Mouse (Mus musculus) lung, postnatal 14 days (tissue): ENCODE results near the gene 1110004F10Rik.
"Not testable (repeated sequence)": the region's sequence is repeated elsewhere in the genome, so short reads cannot be mapped to it uniquely, and the experiment has no call there.

Experiments used
- DNase-seq: peaks from one replicate; pipeline ENCODE4 v3.0.0; 2021

1110004F10Rik gene

GRCm38 (mm10) chr7:116039196-116039537 is at the start of gene 1110004F10Rik:
Gene 1110004F10Rik, plus strand, starts transcription at chr7:116039397.
- no peak for DNase-seq

DNA sequence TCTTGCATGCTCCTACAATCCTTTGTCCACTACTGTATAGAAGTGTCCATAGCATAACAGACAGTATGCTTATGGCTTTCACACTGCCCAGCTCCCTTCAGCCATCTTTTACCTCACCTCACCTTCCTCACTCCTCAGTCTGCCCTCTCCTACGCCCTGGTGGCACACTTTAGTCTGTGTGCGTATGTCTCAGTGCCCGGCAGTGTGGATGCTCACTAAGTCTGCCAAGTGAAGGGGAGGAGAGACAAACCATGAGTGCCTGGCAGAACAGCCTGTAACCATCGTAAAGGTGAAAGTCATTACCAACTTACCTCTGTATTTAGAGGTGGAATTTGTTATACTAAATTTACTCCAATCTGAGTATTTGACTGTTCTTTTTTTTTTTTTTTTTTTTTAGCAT is 36.5 kb upstream of the 1110004F10Rik start:
- no peak for DNase-seq

GRCm38 (mm10) chr7:116029991-116030390 is 9.2 kb upstream of the 1110004F10Rik start:
- DNase-seq: no peak

- DNase-seq: no peak
Observed at GRCm38 (mm10) chr7:116030597-116031387, 8.4 kb upstream of the 1110004F10Rik start.

DNA sequence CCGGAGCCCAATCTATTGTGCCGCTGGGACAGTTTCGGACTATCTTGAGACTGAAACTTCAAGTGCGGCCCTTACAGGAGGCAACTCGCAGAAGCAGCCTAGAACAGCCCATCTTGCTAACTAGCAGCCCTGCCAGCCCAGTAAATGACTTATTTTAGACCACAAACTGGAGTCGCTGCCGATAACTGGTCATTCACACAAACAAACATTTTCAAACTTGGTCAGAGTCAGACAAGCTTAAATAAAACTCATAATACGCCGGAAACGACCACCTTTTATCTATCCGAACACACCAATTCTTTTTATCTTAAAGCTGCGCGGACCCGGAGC is 7.8 kb upstream of the 1110004F10Rik start:
- no peak for DNase-seq

DNA sequence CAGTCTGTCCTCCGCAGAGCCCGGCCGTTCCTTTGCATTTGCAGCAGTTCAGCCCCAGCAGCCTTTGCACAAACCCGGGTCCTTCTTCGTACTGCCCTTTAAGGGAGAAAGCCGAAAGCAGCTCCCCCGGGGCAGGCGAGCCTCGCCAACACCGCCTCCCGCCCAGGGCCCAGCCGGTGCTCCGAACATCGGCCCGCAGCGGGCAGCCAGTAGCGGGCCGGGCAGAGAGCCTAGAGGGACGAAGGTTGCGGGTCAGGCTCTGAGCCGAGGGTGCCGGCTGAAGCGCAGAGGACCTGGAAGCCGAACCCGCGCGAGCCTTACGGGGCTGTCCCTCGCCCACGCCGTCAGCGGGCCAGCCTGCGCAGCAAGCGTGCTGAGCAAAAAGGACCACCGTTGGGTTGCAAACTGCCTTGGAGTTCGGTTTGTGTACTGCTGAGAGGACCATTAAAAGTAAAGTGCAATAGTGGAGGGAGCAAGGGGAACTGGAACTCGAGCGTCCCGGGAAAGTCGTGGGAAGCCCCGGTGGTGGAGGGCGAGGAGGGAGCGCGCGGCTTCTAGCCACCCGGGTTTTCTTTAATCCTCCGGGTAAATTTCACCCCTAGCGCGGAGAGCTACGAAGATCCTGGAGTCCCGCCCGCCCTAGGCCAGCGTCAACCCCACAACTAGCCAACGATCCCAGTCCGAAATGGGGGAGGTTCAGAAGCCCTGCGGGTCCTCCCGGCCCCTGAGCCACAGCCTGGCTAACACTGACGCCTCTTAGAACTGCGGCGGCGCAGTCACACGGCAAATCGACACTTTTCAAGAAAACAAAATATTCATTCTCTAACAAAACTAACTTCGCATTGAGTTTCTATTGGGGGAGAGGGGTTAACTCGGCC is 7.2 kb upstream of the 1110004F10Rik start:
- peak; percentile 63 for DNase-seq

GRCm38 (mm10) chr7:116032596-116033307 is 6.4 kb upstream of the 1110004F10Rik start:
- peak; percentile 82 for DNase-seq

- DNase-seq: peak; percentile 61
Observed at GRCm38 (mm10) chr7:116033371-116034241, 5.6 kb upstream of the 1110004F10Rik start.

DNA sequence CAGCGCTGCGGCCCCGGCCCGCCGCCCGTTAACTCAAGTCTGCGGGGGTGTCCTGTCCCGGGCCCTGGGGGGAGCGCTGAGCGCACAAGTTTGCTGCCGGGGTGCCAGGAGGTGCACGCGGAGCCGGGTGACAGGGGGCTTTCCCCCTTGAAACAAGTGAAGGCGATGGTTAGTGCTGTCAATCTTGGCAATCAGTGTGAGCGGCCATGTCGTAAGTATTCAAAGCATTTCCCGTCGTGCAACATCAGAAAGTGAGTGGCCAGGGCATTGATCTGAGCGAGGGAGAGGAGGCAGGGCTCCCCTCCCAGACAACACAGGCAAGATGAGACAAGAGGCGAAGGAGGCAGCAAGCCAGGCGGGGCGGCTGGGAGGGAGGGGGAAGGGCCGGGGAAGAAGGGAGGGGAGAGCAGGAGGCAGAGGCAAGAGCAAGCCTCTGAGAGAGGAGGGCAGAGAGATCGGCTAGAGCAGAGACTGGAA is 4.9 kb upstream of the 1110004F10Rik start:
- peak; percentile 43 for DNase-seq

GRCm38 (mm10) chr7:116035504-116035903 is 3.7 kb upstream of the 1110004F10Rik start:
- DNase-seq: no peak

DNA sequence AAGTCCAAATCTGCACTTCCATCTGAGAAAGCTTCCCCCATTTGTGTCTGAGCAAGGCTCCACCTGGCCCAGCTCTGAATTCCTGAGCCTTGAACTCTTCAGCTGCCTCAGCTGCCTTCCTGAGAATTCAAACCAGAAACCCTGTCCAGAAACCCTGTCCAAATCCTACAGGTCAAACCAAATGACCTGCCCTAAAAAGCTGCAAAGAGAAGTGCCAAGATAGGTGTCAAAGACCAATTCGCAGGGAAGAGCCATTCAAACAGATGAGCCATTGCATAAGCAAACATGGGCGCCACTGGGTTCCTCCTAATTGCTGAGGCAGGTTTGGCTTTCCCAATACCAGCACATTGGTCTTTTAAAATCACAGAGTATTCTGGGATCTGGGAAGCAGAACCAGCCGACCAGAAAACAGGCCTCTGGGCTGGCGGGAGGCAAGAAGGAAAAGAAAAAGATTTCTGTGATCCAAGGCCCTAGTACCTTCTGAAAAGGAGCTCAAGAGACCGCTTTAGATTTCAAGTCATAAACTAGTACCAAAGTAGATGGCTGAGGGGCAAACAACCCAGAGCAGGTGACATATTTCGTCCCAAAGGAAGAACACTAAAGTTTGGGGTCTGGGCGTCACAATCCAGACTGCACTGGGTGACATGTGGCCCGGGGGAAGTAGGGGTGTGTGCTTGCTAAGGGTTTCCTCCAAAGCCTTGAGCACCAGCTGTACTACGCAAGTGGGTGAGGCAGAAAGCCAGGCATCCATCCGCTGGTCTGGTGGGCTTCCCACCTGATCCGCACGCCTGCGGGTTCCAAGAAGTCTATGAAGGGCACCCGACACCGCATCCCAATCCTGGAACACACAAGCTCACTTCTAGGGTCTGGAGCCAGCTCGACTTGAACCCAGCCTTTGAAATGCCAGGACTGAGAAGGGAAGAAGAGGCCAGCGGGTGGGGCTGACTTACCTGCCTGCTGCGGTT is 2.3 kb upstream of the 1110004F10Rik start:
- DNase-seq: no peak

DNA sequence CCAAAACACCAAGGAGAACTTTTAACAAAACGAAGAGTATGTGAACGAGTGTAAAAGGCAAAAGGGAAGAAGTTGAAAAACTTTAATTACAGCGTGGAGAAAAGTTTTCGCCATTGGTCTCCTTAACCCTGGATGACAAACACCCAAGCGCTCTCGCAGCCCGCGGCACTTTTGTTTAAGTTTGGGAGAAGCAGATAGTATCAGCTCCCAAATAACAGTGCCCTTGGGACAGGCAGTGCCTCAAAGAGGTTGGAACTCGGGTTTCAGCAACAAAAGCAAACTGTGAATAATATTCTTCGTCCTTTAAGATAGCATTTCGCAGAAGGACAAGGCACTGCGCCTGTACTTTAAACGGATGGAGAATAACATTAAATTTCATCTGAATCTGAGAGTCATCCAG is 1.2 kb upstream of the 1110004F10Rik start:
- DNase-seq: no peak

- DNase-seq: no peak
Observed at GRCm38 (mm10) chr7:116038511-116038910, 686 bp upstream of the 1110004F10Rik start, which contains the start of gene Sox6. Gene Sox6, minus strand, starts transcription at chr7:116038796.

DNA sequence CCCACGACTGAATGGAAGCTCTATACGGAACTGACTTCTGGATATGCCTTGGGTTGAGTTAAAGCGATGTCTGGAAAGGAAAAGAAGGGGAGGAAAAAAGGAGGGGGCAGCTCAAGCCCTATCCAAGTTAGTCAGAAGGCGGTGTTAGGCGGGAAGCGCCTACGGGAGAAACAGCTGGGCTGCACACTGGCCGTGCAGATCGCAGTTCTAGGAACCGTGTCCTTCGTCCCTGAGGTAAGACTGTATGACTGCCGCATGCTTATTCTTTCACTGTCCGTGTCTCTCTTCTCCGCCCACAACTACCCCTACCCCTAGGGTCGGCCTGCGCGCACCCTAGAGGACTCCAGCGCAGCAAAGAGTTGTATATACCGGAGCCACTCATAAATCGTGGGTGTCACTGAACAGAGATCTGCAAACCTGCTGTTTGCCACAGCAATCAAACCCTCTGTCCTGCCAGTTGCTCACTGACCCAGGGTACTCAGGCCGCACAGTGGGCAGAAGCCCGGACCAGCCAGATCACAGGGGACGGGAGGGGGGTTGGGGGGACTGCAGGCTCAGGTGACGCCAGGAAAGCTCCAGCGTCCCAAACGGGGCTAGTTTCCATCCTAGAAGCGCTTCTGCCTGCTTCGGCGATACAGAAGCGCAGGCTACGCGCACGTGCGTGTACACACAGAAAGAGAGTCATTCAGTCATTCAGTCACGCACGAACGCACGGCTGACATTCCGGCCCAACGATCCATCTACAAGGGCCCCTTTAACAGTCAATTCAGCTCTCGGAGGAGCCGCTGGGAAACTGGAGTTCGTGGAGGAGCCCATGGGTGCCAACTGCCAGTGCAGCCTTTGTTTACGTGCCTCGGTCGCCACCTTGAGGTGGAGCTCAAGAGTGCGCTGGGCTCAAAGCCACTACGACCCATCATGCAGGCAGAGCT is 605 bp downstream of the 1110004F10Rik start:
- peak; percentile 85 for DNase-seq

DNA sequence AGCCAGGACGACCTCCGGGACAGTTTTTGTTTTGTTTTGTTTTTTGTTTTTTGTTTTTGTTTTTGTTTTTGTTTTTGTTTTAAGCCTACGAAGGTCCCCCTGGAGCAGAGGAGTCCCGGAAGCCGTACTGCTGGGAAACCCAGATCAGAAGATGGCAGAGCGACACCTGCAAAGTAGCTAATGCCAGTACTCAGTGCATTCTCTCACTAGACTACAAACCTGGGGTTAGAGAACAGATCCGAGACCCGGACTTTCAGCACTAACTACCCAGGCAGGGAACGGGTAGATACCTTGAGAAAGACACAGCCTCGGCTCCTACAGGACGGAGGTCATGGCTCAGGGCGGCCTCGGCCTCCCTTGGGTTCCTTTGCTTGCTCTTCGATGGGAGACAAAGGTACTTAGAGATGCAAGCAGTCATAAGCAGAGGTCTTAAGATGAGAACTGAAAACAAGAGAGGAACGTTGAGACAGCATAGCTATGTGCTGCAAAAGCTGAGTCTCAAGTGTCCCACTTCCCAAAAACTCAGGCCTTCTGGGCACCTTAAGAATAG is 1.3 kb downstream of the 1110004F10Rik start:
- no peak for DNase-seq

DNA sequence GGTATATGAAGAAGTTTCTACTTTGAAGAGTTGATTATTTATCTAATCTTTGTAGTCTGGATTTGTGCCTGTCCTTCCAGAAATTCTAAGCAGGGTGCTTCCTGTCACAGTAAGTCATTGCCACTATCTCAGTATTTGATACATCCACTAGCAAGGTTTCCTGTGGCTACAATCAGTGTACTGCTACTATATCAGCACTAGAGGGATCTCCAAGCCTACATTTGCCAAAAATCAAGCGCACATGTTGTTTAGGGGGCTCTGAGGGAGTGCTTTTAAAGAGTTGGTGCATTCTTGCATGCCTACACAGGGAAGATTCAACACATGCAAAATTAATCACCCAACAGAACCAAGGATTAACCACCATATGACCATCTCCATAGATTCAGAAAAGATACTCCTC is 21.5 kb downstream of the 1110004F10Rik start:
- no peak for DNase-seq

- DNase-seq: not testable (repeated sequence)
Observed at GRCm38 (mm10) chr7:116084366-116084765, 45.2 kb downstream of the 1110004F10Rik start, which contains the start of gene Gm4353. Gene Gm4353, minus strand, starts transcription at chr7:116084635.

DNA sequence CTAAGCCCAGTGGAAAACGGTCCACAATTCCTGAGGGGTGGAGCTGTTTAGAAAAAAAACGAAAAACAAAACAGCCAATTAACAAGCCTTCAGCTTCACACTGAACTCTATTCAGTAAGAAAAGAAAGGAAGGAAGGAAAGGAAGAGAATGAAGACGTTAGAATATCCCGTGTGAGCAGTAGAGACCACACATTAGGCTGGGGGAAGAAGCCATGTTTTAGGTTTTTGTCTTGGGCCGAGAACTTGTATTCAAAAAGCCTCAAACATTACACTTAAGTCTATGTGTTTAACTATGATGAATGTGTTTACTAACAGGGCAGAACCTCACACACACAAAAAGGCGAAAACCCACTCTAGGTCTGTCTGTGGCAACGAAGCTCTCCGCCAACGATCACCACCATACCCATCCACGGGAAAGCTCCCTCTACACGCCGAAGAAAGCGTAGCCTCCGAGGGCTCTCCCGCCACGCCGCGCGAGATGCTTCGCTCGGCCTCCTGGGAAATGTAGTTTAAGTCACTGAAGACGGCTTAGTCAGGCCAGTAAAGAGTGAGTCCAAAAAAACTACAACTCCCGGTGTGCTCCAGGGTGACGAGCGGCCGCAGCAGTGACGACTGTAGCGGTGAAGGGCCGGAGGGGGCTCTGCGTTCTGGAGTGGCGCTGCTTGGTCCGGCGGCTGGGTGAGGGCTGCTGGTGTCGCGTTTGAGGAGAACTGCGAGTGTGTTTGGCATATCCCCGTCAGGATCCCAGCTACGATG is 53.7 kb downstream of the 1110004F10Rik start:
- peak; percentile 93 for DNase-seq

DNA sequence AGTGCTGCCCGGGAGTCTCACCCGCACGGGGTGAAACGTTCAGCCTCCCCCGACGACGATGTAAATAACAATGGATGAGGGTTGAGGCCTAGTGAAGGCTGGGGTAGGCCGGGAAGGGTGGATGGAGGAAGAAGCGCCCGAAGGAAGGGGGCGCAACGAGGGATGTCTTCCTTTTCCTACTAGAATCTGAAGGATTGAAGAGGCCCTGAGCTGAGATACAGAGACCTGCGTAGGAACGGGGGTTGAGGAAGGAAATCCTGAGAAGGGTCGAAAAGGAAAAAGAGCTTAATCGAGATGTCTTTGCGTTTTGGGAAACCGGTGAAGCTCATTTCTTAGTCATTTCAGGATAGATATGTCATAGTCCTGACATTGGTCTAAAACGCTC is 54.3 kb downstream of the 1110004F10Rik start:
- DNase-seq: no peak
